Mouse (Mus musculus): ENCODE measurements at regions not wholly inside any gene's neighbourhood (a gene's known extent, or its start where the extent isn't known, plus 50 kb on each side); places are given as distances from the start of the nearest gene placed in this dataset.

- Histone ChIP-seq H3K9ac (ENCODE audit: low read depth, low read length) (no peak overlapping the region), H3K4me2 (no peak overlapping the region), H3K27me3 (ENCODE audit: control insufficient read depth, insufficient read depth, low read length) (peaks cover 74% of the 10 kb centered on the region), H3K27ac (ENCODE audit: low read depth, low read length) (no peak overlapping the region), H3K4me3 (ENCODE audit: low read depth, low read length) (no peak overlapping the region), H3K9me3 (replicated peaks; ENCODE audit: control insufficient read depth, low read length) (no peaks in the 10 kb centered on the region), H3K36me3 (ENCODE audit: control insufficient read depth, insufficient read depth, low read length) (no peaks in the 10 kb centered on the region), H3K4me1 (ENCODE audit: control insufficient read depth, insufficient read depth, low read length) (peaks cover 5% of the 10 kb centered on the region)
- WGBS (ENCODE audit: insufficient replicate concordance), result 13% methylated on average over 5 of the region's 5 CpGs
- no peak for ATAC-seq (replicated peaks; ENCODE audit: insufficient number of reproducible peaks, low FRiP score, low TSS enrichment)
Measured at GRCm38 (mm10) chr13:83728421-83729010, 224.7 kb downstream of the Mef2c start.

- under 1% methylated on average over 33 of the region's 33 CpGs for WGBS (ENCODE audit: insufficient replicate concordance)
- peak overlapping the region; percentile 29 for H3K9ac ChIP-seq (ENCODE audit: low read depth, low read length)
- peak overlapping the region; percentile 75 for H3K4me2 ChIP-seq
- no peak for ATAC-seq (replicated peaks; ENCODE audit: insufficient number of reproducible peaks, low FRiP score, low TSS enrichment)
- H3K4me3 ChIP-seq (ENCODE audit: low read depth, low read length), result peak overlapping the region; percentile 47
- H3K36me3 ChIP-seq (ENCODE audit: control insufficient read depth, insufficient read depth, low read length), result no peaks in the 10 kb centered on the region
- H3K27ac ChIP-seq (ENCODE audit: low read depth, low read length), result no peak overlapping the region
- peaks cover 5% of the 10 kb centered on the region for H3K4me1 ChIP-seq (ENCODE audit: control insufficient read depth, insufficient read depth, low read length)
- no peaks in the 10 kb centered on the region for H3K9me3 ChIP-seq (replicated peaks; ENCODE audit: control insufficient read depth, low read length)
- H3K27me3 ChIP-seq (ENCODE audit: control insufficient read depth, insufficient read depth, low read length), result peaks cover 74% of the 10 kb centered on the region
Measured at GRCm38 (mm10) chr13:83729331-83730009, 225.6 kb downstream of the Mef2c start.

- Histone ChIP-seq H3K27ac (ENCODE audit: low read depth, low read length) (peak overlapping the region; percentile 60; the same call in 1 of the 2 replicates), H3K4me1 (ENCODE audit: control insufficient read depth, insufficient read depth, low read length) (peaks cover 5% of the 10 kb centered on the region), H3K4me3 (ENCODE audit: low read depth, low read length) (peak overlapping the region; percentile 47), H3K4me2 (peak overlapping the region; percentile 75), H3K36me3 (ENCODE audit: control insufficient read depth, insufficient read depth, low read length) (no peaks in the 10 kb centered on the region), H3K9ac (ENCODE audit: low read depth, low read length) (peak overlapping the region; percentile 64), H3K9me3 (replicated peaks; ENCODE audit: control insufficient read depth, low read length) (no peaks in the 10 kb centered on the region), H3K27me3 (ENCODE audit: control insufficient read depth, insufficient read depth, low read length) (peaks cover 68% of the 10 kb centered on the region)
- under 1% methylated on average over 16 of the region's 16 CpGs for WGBS (ENCODE audit: insufficient replicate concordance)
- ATAC-seq (replicated peaks; ENCODE audit: insufficient number of reproducible peaks, low FRiP score, low TSS enrichment), result peak; percentile 19
Measured at GRCm38 (mm10) chr13:83730155-83730712, 226.4 kb downstream of the Mef2c start.

- Histone ChIP-seq H3K9ac (ENCODE audit: low read depth, low read length) (peak overlapping the region; percentile 64), H3K27ac (ENCODE audit: low read depth, low read length) (peak overlapping the region; percentile 60; the same call in 1 of the 2 replicates)
Measured at GRCm38 (mm10) chr13:83730713-83731480, 227.1 kb downstream of the Mef2c start.

GRCm38 (mm10) chr13:83731481-83732006, 227.7 kb downstream of the Mef2c start:
- H3K27me3 ChIP-seq (ENCODE audit: control insufficient read depth, insufficient read depth, low read length), result peaks cover 60% of the 10 kb centered on the region
- H3K9ac ChIP-seq (ENCODE audit: low read depth, low read length), result peak overlapping the region; percentile 64
- peak overlapping the region; percentile 75 for H3K4me2 ChIP-seq
- ATAC-seq (replicated peaks; ENCODE audit: insufficient number of reproducible peaks, low FRiP score, low TSS enrichment), result no peak
- H3K4me3 ChIP-seq (ENCODE audit: low read depth, low read length), result peak overlapping the region; percentile 47
- H3K4me1 ChIP-seq (ENCODE audit: control insufficient read depth, insufficient read depth, low read length), result peaks cover 5% of the 10 kb centered on the region
- H3K27ac ChIP-seq (ENCODE audit: low read depth, low read length), result no peak overlapping the region
- no peaks in the 10 kb centered on the region for H3K9me3 ChIP-seq (replicated peaks; ENCODE audit: control insufficient read depth, low read length)
- H3K36me3 ChIP-seq (ENCODE audit: control insufficient read depth, insufficient read depth, low read length), result no peaks in the 10 kb centered on the region
- WGBS (ENCODE audit: insufficient replicate concordance), result 2% methylated on average over 10 of the region's 10 CpGs

More at GRCm38 (mm10) chr13:83730713-83731480, 227.1 kb downstream of the Mef2c start:
- no peaks in the 10 kb centered on the region for H3K9me3 ChIP-seq (replicated peaks; ENCODE audit: control insufficient read depth, low read length)
- peak overlapping the region; percentile 47 for H3K4me3 ChIP-seq (ENCODE audit: low read depth, low read length)
- under 1% methylated on average over 59 of the region's 91 CpGs for WGBS (ENCODE audit: insufficient replicate concordance)
- peak overlapping the region; percentile 75 for H3K4me2 ChIP-seq
- H3K4me1 ChIP-seq (ENCODE audit: control insufficient read depth, insufficient read depth, low read length), result peaks cover 5% of the 10 kb centered on the region
- H3K36me3 ChIP-seq (ENCODE audit: control insufficient read depth, insufficient read depth, low read length), result no peaks in the 10 kb centered on the region
- ATAC-seq (replicated peaks; ENCODE audit: insufficient number of reproducible peaks, low FRiP score, low TSS enrichment), result peak; percentile 82
- peaks cover 61% of the 10 kb centered on the region for H3K27me3 ChIP-seq (ENCODE audit: control insufficient read depth, insufficient read depth, low read length)

- no peak for ATAC-seq (replicated peaks; ENCODE audit: insufficient number of reproducible peaks, low FRiP score, low TSS enrichment)
- no peaks in the 10 kb centered on the region for H3K36me3 ChIP-seq (ENCODE audit: control insufficient read depth, insufficient read depth, low read length)
Measured at GRCm38 (mm10) chr13:83732283-83733121, 228.7 kb downstream of the Mef2c start.

GRCm38 (mm10) chr13:83733231-83733990, 229.6 kb downstream of the Mef2c start:
- H3K27me3 ChIP-seq (ENCODE audit: control insufficient read depth, insufficient read depth, low read length), result peaks cover 57% of the 10 kb centered on the region
- H3K27ac ChIP-seq (ENCODE audit: low read depth, low read length), result no peak overlapping the region
- H3K9me3 ChIP-seq (replicated peaks; ENCODE audit: control insufficient read depth, low read length), result no peaks in the 10 kb centered on the region
- H3K4me2 ChIP-seq, result peak overlapping the region; percentile 37
- no peak for ATAC-seq (replicated peaks; ENCODE audit: insufficient number of reproducible peaks, low FRiP score, low TSS enrichment)
- H3K9ac ChIP-seq (ENCODE audit: low read depth, low read length), result no peak overlapping the region
- H3K4me3 ChIP-seq (ENCODE audit: low read depth, low read length), result peak overlapping the region; percentile 31
- WGBS (ENCODE audit: insufficient replicate concordance), result 3% methylated on average over 24 of the region's 24 CpGs
- H3K4me1 ChIP-seq (ENCODE audit: control insufficient read depth, insufficient read depth, low read length), result peaks cover 2% of the 10 kb centered on the region; the same call in 1 of the 2 replicates
- no peaks in the 10 kb centered on the region for H3K36me3 ChIP-seq (ENCODE audit: control insufficient read depth, insufficient read depth, low read length)

More at GRCm38 (mm10) chr13:83732283-83733121, 228.7 kb downstream of the Mef2c start:
- H3K4me3 ChIP-seq (ENCODE audit: low read depth, low read length), result peak overlapping the region; percentile 31
- H3K27me3 ChIP-seq (ENCODE audit: control insufficient read depth, insufficient read depth, low read length), result peaks cover 56% of the 10 kb centered on the region
- no peak overlapping the region for H3K27ac ChIP-seq (ENCODE audit: low read depth, low read length)
- H3K4me1 ChIP-seq (ENCODE audit: control insufficient read depth, insufficient read depth, low read length), result peaks cover 2% of the 10 kb centered on the region; the same call in 1 of the 2 replicates
- 0 out of 2 replicates have a peak overlapping the region, but pooled peaks have one; percentile 16 for H3K9ac ChIP-seq (ENCODE audit: low read depth, low read length)
- no peaks in the 10 kb centered on the region for H3K9me3 ChIP-seq (replicated peaks; ENCODE audit: control insufficient read depth, low read length)
- under 1% methylated on average over 30 of the region's 31 CpGs for WGBS (ENCODE audit: insufficient replicate concordance)
- peak overlapping the region; percentile 37 for H3K4me2 ChIP-seq

Measured in heart, embryonic 11.5 days (tissue).